Mouse (Mus musculus): ENCODE results near the gene Hes7.

The Hes7 gene

GRCm38 (mm10) chr11:69101604-69102402 lies 18.4 kb upstream of the Hes7 start:
- no peak for DNase-seq

DNA sequence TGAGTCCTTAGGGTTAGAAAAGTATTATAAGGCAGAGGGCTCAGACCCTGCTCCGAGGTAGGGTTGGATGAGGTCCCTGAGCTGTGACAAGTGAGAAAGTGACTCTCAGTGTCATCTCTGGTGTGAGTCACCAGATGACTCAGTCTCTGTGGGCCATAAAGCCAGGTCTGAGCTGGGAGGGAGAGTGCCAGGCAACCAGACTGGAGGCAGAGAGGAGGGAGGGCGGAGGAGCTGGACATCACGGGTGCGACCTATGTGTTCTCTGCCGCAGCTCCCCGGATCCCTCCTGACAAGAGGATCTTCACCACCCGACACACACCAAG lies 17.8 kb upstream of the Hes7 start:
- no peak for DNase-seq

GRCm38 (mm10) chr11:69103121-69103520 lies 17.1 kb upstream of the Hes7 start:
- no peak for DNase-seq

DNA sequence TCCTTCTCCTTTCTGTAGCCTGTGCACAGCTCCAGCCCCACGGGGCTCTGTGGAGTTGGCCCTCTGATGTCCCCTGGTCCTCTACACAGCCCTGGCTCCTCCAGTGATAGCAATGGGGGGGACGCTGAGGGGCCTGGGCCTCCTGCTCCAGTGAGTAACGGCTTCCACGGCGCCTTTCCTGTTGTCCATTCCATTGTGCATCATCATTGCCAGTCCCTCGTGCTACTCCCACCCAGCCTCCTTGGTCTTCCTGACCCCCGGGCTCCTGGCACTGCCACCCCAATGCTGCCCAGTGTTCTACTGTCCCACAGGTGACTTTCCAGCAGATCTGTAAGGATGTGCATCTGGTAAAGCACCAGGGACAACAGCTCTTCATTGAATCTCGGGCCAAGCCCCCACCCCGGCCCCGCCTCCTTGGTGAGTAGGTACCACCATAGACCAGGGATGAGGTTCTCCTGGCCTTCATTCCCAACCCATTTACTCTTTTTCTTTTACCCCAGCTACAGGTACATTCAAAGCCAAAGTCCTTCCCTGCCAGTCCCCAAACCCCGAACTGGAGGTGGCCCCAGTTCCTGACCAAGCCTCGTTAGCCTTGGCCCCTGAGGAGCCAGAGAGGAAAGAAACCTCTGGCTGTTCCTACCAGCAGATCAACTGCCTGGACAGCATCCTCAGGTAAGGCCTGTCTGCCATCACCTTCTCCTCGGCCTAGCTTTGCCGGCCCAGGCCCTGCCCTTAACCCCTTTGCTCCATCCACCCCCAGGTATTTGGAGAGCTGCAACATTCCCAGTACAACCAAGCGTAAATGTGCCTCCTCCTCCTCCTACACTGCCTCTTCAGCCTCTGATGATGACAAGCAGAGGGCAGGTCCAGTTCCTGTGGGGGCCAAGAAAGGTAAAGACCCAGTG lies 16.4 kb upstream of the Hes7 start:
- no peak for DNase-seq

GRCm38 (mm10) chr11:69104487-69104886 lies 15.7 kb upstream of the Hes7 start:
- DNase-seq, result no peak

GRCm38 (mm10) chr11:69105227-69105626 lies 15.0 kb upstream of the Hes7 start:
- no peak for DNase-seq

- no peak for DNase-seq
Measured at GRCm38 (mm10) chr11:69105796-69106195, 14.4 kb upstream of the Hes7 start.

DNA sequence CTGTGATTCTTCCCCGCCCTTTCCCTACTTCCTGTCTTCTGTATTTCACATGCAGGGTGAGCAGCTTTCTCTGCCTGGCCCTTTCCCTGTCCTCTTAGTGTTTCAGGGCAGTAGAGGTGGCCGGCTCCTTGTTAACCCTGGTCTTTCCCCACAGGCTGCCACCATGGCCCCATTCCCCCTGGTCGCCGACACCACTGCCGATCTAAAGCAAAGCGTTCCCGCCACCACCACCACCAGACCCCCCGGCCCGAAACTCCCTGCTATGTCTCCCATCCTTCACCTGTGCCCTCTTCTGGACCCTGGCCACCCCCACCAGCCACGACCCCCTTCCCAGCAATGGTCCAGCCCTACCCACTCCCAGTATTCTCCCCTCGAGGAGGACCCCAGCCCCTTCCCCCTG lies 13.9 kb upstream of the Hes7 start:
- DNase-seq, result no peak

- DNase-seq, result no peak
Measured at GRCm38 (mm10) chr11:69106842-69107241, 13.4 kb upstream of the Hes7 start.

- DNase-seq, result no peak
Measured at GRCm38 (mm10) chr11:69107676-69108075, 12.5 kb upstream of the Hes7 start.

DNA sequence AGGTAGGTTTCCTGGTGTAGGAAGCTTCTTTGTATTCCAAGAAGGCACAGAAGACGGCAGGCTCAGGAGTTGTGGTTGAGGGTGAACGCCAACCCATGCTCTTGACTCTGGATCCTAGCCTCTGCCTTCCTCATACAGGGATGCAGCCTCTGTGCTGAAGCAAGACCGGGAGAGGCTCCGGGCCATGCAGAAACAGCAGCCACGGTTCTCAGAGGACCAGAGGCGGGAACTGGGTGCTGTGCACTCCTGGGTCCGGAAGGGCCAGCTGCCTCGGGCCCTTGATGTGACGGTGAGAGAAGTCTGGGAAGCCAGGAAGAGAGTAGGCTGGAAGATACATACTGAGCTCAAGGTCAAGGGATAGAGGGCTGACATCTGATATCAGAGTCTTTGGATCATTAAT lies 12.0 kb upstream of the Hes7 start:
- no peak for DNase-seq

DNA sequence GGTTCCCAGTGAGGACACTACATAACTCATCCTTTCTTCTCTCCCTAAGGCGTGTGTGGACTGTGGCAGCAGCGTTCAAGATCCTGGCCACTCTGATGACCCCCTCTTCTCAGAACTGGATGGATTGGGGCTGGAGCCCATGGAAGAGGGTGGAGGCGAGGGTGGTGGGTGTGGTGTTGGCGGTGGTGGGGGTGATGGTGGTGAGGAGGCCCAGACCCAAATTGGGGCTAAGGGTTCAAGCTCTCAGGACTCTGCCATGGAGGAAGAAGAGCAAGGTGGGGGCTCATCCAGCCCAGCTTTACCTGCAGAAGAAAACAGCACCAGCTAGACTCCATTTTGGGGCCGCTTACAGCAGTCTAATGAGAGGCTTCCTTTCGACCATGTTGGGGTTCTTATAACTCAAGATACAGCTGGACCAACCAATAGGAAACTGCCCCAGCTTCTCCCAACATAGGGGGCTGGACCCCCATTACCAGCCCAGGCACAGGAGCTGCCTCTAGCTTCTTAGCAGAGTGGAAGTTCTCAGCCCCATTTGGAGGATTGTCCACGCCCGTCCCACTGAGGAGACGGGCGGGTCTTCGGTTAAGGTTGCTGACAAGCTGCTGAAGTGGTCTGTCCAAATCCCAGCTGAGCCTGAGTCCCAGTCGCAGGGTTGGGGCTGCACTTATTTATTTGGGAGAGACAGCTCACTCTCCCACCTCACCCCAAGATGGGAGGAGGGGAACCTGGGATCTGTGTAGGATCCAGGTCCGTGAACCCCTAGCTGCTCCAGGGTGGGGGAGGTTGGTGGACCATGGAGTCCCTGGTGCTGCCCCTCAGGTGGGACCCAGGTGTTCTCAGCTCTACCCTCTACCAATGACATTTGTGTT lies 10.9 kb upstream of the Hes7 start:
- DNase-seq, result no peak

DNA sequence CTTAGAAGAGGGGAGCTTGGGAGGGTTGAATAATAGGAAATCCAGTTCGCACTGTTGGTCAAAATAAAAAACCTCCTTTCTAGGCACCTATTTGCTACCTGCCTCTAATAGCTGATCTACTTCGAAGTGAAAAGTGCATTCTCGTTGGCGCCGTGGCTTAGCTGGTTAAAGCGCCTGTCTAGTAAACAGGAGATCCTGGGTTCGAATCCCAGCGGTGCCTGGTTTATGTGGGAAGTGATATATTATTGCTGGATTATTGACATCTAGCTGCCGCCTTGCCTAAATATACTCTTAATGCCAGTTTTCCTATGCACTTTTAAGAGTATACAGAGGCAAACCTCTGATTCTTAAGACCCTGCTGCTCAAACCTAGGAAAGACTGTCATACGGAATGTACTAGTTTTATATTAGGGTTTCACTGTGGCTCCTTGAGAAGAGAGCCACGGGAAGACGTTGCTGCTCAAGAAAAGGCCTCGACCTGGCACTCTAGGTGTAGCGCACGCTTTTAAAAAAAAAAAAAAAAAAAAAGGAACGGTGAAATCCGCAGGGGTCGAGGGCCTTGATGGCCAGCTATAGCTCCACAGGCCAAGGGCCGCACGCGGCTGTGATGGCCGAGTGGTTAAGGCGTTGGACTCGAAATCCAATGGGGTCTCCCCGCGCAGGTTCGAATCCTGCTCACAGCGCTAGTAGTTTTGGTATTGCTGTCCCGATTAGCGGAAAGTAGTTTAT lies 9.7 kb upstream of the Hes7 start:
- DNase-seq, result peak; percentile 98 to 99

DNA sequence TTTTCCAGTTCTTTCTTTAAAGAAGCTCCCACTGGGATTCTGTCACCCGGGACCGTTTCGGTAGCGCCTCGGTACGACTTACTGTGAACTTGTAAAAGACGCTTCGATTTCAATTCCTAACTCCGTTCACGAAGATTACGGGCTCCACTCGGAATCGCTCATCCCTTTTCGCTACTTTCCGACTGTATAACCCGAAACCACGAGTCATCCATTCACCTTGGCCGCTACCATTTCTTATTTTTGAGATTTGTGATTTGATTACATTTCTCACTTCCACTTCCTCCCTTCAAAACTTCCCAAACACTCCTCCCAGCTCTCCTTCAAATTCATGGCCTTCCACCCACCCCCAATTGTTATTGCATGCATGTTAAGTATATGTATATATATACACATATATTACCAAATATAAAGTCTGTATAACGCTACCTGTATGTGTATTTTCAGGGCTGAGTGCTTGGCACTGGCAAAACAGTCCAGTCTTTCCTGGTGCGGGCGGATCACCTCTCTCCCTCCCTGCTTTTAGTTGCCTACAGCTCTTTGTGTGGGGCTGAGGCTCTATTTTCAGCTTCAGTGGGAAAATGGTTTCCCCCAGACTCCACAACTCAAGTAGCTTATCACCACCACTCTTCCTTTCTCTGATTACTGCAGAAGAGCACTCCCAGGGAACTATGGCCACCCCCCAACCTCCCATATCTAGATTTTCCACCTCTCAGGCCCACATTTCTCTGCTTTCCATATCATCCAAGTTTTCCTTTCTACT lies 9.0 kb upstream of the Hes7 start:
- no peak for DNase-seq

DNA sequence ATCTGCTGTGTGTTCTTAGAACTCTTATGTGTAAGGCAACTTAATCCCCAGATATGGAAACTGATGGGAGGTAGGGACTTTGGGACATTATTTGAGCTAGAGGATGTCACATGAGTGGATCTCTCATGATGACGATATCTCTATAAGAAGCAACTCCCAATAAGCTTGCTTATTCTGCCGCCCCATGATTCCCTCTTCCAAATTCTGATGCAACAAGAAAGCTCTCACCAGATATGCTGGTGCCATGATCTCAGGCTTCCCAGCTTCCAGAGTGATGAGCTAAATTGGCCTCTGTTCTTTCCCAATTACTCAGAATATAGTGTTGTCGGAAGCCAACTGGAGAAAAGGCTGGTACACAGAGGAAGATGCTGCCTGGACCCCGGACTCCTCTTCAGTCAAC lies 8.3 kb upstream of the Hes7 start:
- DNase-seq, result no peak

DNA sequence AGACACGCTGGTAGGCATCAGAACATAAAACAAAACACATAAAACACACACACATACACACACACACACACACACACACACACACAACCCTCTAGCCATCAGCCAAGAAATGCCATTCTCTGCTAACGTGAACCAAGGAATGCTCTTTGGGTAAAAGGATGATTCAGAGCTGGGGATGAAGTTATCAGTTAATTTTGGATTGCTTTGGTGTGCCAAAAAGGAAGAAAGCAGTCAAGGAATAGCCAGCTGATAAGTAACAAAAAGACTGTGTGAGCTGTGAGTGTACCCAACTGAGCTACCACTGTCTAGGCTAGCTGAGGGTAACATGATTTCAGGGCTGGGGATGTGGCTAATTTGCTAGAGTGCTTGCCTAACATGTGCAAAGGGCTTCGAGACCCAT lies 6.2 kb upstream of the Hes7 start:
- no peak for DNase-seq

DNA sequence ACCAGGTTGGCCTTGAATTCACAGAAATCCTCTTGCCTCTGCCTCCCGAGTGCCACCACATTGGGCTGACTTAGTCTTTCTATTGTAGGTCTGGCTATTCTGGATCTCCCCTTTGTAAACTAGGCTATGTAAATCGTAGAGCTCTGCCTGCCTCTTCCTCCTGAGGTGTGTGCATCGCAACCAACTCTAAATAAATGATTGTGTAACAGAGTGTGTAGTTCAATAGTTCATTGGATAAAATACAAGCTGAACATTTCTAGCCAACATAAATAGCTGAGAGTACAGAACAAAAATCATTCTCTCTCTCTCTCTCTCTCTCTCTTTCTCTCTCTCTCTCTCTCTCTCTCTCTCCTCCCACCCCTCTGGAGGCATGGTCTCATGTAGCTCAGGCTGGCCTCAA lies 5.6 kb upstream of the Hes7 start:
- no peak for DNase-seq

DNA sequence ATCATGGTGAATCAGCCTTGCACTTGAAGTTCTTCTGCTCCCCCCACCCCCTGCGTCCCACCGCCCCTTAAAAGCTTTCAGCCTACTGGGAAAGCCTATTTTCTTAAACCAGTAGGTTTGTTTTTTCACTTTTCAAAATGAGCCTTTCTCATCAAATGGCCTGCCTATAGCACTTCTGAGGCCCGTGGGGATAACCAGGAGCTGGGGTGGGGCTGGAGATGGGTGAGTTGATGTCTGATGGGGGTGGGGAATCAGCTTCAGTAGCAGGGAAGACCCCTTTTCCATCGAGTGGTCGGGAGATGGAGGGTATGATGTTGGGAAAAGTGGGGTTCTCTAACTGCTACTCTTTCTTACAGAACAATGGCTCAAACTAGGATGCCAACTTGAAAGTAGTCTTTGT lies 3.4 kb upstream of the Hes7 start:
- DNase-seq, result no peak

GRCm38 (mm10) chr11:69117737-69118695 lies 2.2 kb upstream of the Hes7 start:
- peak; percentile 69 to 80 for DNase-seq

GRCm38 (mm10) chr11:69118765-69119164 lies 1.4 kb upstream of the Hes7 start:
- peak; percentile 83 to 88 for DNase-seq
